Mouse (Mus musculus) midbrain, embryonic 11.5 days (tissue): Measurements from ENCODE around the gene Prpf40a. TPM values are rescaled to one million over a fixed set of nuclear protein-coding genes. Genes with fewer than 3 reads are reported as not detected.

Experiments
- ATAC-seq: fragments of 200-750 bp; cut with Nextera tagmentation; 2 replicates; pipeline ENCODE4 v1.8.0; 2017; ENCODE audit warnings: moderate TSS enrichment, moderate library complexity; ENCODE audit not compliant: low FRiP score
- DNase-seq: peaks from one replicate; pipeline ENCODE4 v3.0.0; 2015; ENCODE audit warnings: low spot score; ENCODE audit errors: missing footprints
- H3K27ac ChIP-seq: fragments of 300-500 bp; sonication (generic); 2 replicates; pipeline ENCODE4 v1.5.1; 2014; ENCODE audit warnings: low read depth, low read length
- H3K27me3 ChIP-seq: fragments of 300-500 bp; sonication (generic); 2 replicates; pipeline ENCODE4 v1.6.1; 2014; ENCODE audit warnings: mild to moderate bottlenecking, low read length, moderate library complexity, mixed read lengths; ENCODE audit not compliant: control insufficient read depth, insufficient read depth
- H3K36me3 ChIP-seq: fragments of 300-500 bp; sonication (generic); 2 replicates; pipeline ENCODE4 v1.6.1; 2014; ENCODE audit warnings: mild to moderate bottlenecking, low read length, moderate library complexity, mixed read lengths; ENCODE audit not compliant: control insufficient read depth, insufficient read depth
- H3K4me1 ChIP-seq: fragments of 300-500 bp; sonication (generic); 2 replicates; pipeline ENCODE4 v1.6.1; 2014; ENCODE audit warnings: low read length; ENCODE audit not compliant: control insufficient read depth, insufficient read depth
- H3K4me2 ChIP-seq: fragments of 300-500 bp; sonication (generic); 2 replicates; pipeline ENCODE4 v1.6.1; 2014; ENCODE audit warnings: mild to moderate bottlenecking, moderate library complexity
- H3K4me3 ChIP-seq: fragments of 300-500 bp; sonication (generic); 2 replicates; pipeline ENCODE4 v1.5.1; 2014; ENCODE audit warnings: low read depth, low read length
- H3K9ac ChIP-seq: fragments of 300-500 bp; sonication (generic); 2 replicates; pipeline ENCODE4 v1.6.1; 2014; ENCODE audit warnings: low read length
- H3K9me3 ChIP-seq: fragments of 300-500 bp; sonication (generic); 2 replicates; pipeline ENCODE4 v1.6.1; 2016; ENCODE audit warnings: low read length; ENCODE audit not compliant: control insufficient read depth
- WGBS: fragments of 180-500 bp; shearing (Covaris S2); extraction: QIAGEN DNeasy Blood & Tissue Kit; methylation state at CpG from one replicate; pipeline ENCODE4 v1.1.7; 2014; 5-methylcytosine and 5-hydroxymethylcytosine counted together
- polyA plus RNA-seq: library from polyadenylated mRNA; unstranded; fragments of >200 nt; fragmentation: Nextera tagmentation; extraction: Ambion mirVana; gene quantifications from 2 replicates; pipeline ENCODE4 v1.2.1, GENCODE M21; 2014

Gene Prpf40a
- polyA plus RNA-seq, result 190 and 194 TPM in 2 replicates

DNA sequence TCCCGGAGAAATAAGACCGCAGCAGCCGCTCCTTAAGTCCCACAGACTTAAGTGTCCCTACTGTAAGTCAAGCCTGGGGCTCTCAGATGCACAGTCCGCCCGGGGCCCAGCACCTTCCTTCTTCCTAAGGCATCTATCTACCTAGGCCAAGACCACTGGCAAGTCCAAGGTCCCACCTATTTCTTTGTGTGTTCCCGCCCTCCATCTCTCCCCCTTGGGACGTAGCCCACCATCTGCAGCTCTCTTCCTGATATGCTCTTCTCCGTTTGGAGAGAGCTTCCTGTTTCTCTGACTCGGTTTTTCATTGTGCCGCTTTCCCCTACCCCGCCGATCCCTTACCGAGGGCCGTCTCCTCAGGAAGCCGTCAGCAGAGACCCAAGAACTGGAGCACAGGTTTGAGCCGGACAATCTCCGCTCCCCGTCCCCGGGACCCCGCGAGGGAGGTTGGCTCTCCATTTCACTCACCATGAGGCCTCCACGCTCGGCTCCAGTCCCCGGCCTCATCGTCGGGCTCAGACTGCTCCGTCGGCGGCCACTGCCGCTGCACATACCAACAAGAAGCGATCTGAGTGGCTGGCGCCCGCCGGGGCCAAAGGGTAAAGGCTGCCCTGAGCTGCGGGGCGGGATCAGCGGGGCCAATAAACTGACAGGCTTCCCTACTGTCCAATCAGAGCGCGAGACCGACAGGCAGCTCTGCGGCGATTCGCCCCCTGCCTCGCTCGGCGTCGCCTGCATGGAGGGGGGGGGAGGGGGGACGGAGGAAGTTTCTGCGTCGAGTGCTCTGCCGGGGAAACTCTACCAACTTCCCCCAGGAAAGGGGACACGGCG is at the start of gene Prpf40a:
TSS of gene Prpf40a (minus strand) at position 601 of the 828 bp plus-strand sequence.
- ATAC-seq (peak; percentile 96), DNase-seq (peak; percentile 100)
- Histone ChIP-seq H3K4me1 (peaks cover 14% of the 10 kb centered on the region), H3K27me3 (no peaks in the 10 kb centered on the region), H3K4me2 (peak within 1 kb of the TSS; percentile 58), H3K36me3 (peaks cover 6% of the 10 kb centered on the region; the same call in 1 of the 2 replicates), H3K9me3 (no peaks in the 10 kb centered on the region), H3K4me3 (peak within 1 kb of the TSS; percentile 74), H3K9ac (peak within 1 kb of the TSS; percentile 95), H3K27ac (peak within 1 kb of the TSS; percentile 95)
- 0% methylated on average over 48 of the region's 53 CpGs for WGBS

DNA sequence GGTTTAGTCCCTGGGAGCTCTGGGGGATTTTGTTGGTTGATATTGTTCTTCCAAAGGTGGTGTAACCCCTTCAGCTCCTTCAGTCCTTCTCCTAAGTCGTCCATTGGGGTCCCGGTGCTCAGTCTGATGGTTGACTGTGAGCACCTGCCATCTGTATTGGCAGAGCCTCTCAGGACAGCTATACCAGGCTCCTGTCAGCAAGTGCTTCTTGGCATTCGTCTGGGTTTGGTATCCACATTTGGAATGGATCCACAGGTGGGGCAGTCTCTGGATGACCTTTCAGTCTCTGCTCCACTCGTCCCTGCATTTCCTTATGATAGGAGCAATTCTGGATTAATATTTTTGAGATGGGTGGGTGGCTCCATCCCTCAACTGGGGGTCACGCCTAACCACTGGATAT is 31.2 kb upstream of the Prpf40a start:
- H3K27me3 ChIP-seq, result no peaks in the 10 kb centered on the region
- H3K4me2 ChIP-seq, result no peak overlapping the region
- H3K9me3 ChIP-seq, result no peaks in the 10 kb centered on the region
- no peak overlapping the region for H3K27ac ChIP-seq
- no peak for DNase-seq
- ATAC-seq, result no peak
- peaks cover 2% of the 10 kb centered on the region; the same call in 1 of the 2 replicates for H3K36me3 ChIP-seq
- 95% methylated on average over 5 of the region's 5 CpGs for WGBS
- H3K9ac ChIP-seq, result no peak overlapping the region
- no peaks in the 10 kb centered on the region for H3K4me1 ChIP-seq
- H3K4me3 ChIP-seq, result no peak overlapping the region

GRCm38 (mm10) chr2:53213493-53213892 is 22.4 kb upstream of the Prpf40a start:
- Histone ChIP-seq H3K36me3 (peaks cover 5% of the 10 kb centered on the region; the same call in 1 of the 2 replicates), H3K9ac (no peak overlapping the region), H3K27ac (no peak overlapping the region), H3K4me3 (no peak overlapping the region), H3K27me3 (no peaks in the 10 kb centered on the region), H3K4me1 (no peaks in the 10 kb centered on the region), H3K9me3 (no peaks in the 10 kb centered on the region), H3K4me2 (no peak overlapping the region)
- ATAC-seq (no peak), DNase-seq (peak; percentile 35)
- WGBS, result 92% methylated on average over 1 of the region's 1 CpGs

GRCm38 (mm10) chr2:53206749-53207148 is 15.7 kb upstream of the Prpf40a start:
- no peaks in the 10 kb centered on the region for H3K4me1 ChIP-seq
- no peak overlapping the region for H3K27ac ChIP-seq
- DNase-seq (no peak), ATAC-seq (no peak)
- no peaks in the 10 kb centered on the region for H3K27me3 ChIP-seq
- no peaks in the 10 kb centered on the region for H3K9me3 ChIP-seq
- H3K4me2 ChIP-seq, result no peak overlapping the region
- H3K4me3 ChIP-seq, result no peak overlapping the region
- no peak overlapping the region for H3K9ac ChIP-seq
- H3K36me3 ChIP-seq, result peaks cover 5% of the 10 kb centered on the region; the same call in 1 of the 2 replicates

DNA sequence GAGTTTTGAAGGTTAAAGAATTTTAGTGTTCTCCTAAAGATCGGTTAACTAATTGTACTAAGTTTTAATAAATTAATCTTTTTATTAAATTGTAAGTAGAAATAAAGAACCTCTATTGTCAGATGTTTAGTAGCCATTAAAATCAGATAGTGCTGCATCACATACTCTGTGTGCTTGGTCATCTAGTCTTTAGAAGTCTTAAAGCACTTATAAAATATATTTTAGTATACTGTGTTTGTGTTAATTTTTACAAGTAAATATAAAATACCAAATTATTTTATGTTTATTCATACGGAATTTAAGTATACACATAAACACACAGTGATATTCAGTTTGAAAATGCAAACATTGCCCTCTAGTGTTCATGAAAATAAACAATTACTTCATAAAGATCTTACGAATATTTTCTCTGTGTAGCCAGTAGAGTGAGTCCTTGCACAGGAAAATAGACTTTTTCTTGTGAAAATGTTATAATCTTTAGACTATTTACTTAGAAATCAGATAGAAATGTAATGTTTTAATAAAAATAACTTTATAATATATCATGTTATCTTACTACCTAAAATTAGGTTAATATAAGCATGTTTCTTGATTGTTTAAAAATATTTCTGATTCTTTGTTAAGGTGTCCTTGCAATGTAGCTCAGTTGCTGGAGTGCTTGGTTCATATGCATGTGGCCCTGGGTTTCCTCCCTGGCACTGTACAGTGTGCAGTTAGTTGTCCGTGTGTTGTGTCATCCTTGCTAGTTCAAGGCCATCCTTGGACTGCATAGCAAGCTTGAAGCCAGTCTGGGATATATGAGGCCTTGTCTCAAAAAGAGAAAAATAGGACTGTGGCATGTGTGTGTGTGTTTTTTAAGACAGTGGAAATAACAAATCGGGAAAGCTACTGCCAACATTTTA is 13.5 kb upstream of the Prpf40a start:
- ATAC-seq, result peak; percentile 66; the same call in 1 of the 2 replicates

DNA sequence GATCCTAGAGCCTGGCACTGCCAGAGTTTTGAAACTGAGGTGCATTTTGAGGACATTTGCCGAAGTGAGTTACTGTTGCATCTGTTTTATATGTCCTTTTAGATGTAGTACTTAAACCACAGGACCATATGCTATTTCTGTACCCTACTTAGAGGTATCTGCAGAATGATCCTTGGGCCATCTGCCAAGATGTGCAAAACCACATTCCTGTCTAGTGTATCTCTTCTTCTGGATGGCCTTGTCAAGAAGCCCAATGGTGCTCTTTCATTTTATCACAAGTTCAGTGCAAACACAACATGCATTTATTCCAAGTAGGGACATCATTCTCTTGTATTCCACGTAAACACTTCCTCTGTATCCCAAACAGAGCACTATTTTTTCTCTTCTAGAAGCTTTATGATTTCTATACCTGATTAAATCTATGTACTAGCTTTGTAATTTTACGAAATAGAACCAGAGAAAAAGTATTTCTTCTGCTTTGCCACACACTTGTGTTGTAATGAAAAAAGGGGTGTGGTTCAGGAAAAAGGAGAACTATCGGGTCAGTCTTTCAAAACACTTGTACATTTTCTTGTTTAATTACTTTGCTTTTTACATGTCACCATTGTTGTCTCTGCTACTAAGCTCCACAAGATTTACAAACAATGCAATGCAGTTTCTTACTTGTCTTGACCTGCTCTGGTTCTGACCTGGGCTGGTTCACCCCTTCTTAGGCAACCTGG is 9.2 kb upstream of the Prpf40a start:
- WGBS, result 94% methylated on average over 4 of the region's 4 CpGs
- H3K9me3 ChIP-seq, result no peaks in the 10 kb centered on the region
- H3K27ac ChIP-seq, result no peak overlapping the region
- no peak overlapping the region for H3K4me2 ChIP-seq
- ATAC-seq, result no peak
- 0 out of 2 replicates have a peak, but pooled peaks cover 5% of the 10 kb centered on the region for H3K36me3 ChIP-seq
- no peak overlapping the region for H3K9ac ChIP-seq
- H3K4me3 ChIP-seq, result no peak overlapping the region
- DNase-seq, result no peak
- H3K27me3 ChIP-seq, result no peaks in the 10 kb centered on the region
- no peaks in the 10 kb centered on the region for H3K4me1 ChIP-seq

More for the DNA sequence above, 13.5 kb upstream of the Prpf40a start:
- Histone ChIP-seq H3K9me3 (no peaks in the 10 kb centered on the region), H3K4me2 (no peak overlapping the region), H3K4me3 (no peak overlapping the region), H3K27me3 (no peaks in the 10 kb centered on the region), H3K9ac (no peak overlapping the region), H3K36me3 (no peaks in the 10 kb centered on the region), H3K4me1 (no peaks in the 10 kb centered on the region), H3K27ac (no peak overlapping the region)
- WGBS, result 82% methylated on average over 5 of the region's 5 CpGs
- no peak for DNase-seq

- Histone ChIP-seq H3K4me2 (no peak overlapping the region), H3K4me3 (no peak overlapping the region), H3K4me1 (no peaks in the 10 kb centered on the region), H3K9ac (no peak overlapping the region), H3K27me3 (no peaks in the 10 kb centered on the region), H3K9me3 (no peaks in the 10 kb centered on the region), H3K36me3 (0 out of 2 replicates have a peak, but pooled peaks cover 7% of the 10 kb centered on the region), H3K27ac (no peak overlapping the region)
- WGBS, result 100% methylated on average over 1 of the region's 1 CpGs
- no peak for DNase-seq
- no peak for ATAC-seq
These were observed 8.1 kb upstream of the Prpf40a start for GRCm38 (mm10) chr2:53199203-53199602.

DNA sequence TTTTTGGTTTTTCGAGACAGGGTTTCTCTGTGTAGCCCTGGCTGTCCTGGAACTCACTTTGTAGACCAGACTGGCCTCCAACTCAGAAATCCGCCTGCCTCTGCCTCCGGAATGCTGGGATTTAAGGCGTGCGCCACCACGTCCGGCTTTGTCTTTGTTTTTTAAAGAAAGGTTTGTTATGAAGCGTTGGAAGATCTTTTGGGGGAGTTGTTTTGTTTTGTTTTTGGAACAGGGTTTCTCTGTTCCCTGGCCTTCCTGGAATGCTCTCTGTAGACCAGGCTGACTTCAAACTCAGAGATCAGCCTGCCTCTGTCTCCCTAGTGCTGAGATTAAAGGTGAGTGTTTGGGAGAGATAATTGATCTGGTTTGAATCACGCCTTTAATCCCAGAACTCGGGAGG is 5.3 kb upstream of the Prpf40a start:
- no peak for DNase-seq
- ATAC-seq, result no peak
- Histone ChIP-seq H3K27ac (no peak overlapping the region), H3K9me3 (no peaks in the 10 kb centered on the region), H3K4me1 (peaks cover 7% of the 10 kb centered on the region; the same call in 1 of the 2 replicates), H3K4me3 (no peak overlapping the region), H3K4me2 (no peak overlapping the region), H3K9ac (no peak overlapping the region), H3K36me3 (0 out of 2 replicates have a peak, but pooled peaks cover 7% of the 10 kb centered on the region), H3K27me3 (no peaks in the 10 kb centered on the region)
- WGBS, result 92% methylated on average over 10 of the region's 10 CpGs
